Mouse (Mus musculus) erythroblast, embryonic 14.5 days (primary cell): ENCODE measurements around the gene Ccdc77.

ENCODE experiments used
- GATA1 ChIP-seq: IDR thresholded peaks from 2 replicates; pipeline ENCODE4 v1.6.1; 2012; ENCODE audit warnings: low read length, inconsistent platforms, mixed read lengths
- TAL1 ChIP-seq: IDR thresholded peaks from 3 replicates; pipeline ENCODE4 v1.6.1; 2012; ENCODE audit warnings: low read length, inconsistent platforms, mixed read lengths

GRCm38 (mm10) chr6:120403936-120404335, 39.8 kb upstream of the Ccdc77 start:
- TF ChIP-seq GATA1, result no peak
- TF ChIP-seq TAL1, result no peak
